Mouse (Mus musculus) retina, adult 2 months (tissue): ENCODE measurements around the gene Abl2.
A peak's percentile ranks its signal among the peaks of the same experiment; 100 is the strongest.
"Not testable (repeated sequence)": the region's sequence is repeated elsewhere in the genome, so short reads cannot be mapped to it uniquely, and the experiment has no call there.

Experiments
- DNase-seq: peaks from one replicate; pipeline ENCODE4 v3.0.0-alpha.2; 2012; ENCODE audit warnings: low read depth, low spot score

Abl2 gene

GRCm38 (mm10) chr1:156558024-156558930 is at the start of gene Abl2:
Abl2 (plus strand) TSS chr1:156558786.
- DNase-seq, result peak; percentile 78

DNA sequence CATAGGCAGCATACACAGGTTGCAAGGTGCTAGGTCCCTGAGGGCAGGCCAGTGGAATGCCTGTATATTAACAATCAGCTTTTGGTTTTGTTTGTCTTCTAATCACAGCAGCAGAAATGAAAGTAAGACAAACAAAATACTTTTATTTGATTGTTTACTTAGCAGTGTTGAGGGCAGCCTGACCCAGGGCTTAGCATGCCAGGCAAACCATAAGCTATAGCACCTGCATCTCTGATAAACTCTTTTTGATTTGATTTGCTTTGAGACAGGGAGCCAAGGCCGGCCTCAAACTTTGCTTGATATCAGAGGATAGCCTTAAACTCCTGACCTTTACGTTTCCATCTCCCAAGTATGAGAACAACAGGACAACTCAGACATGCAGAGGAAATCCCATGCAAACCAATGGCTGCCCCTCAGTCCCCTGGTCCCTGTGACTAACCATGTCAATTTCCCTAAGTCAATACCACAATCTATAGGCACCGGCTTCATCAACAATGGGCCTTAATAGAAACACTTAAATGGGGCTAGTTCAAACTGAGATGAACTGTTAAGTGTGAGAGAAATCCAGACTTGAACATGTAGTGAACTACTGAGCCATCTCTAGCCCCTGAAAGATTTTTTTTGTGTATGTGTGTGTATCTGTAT is 38.3 kb upstream of the Abl2 start:
- DNase-seq, result no peak

- no peak for DNase-seq
Observed at GRCm38 (mm10) chr1:156521796-156522517, 36.6 kb upstream of the Abl2 start.

GRCm38 (mm10) chr1:156523842-156524241 is 34.7 kb upstream of the Abl2 start, which contains the start of gene Gm10031:
Gm10031 (plus strand) TSS chr1:156524012.
- not testable (repeated sequence) for DNase-seq

GRCm38 (mm10) chr1:156532476-156533175 is 26.0 kb upstream of the Abl2 start:
- DNase-seq, result not testable (repeated sequence)

GRCm38 (mm10) chr1:156533483-156533882 is 25.1 kb upstream of the Abl2 start:
- DNase-seq, result no peak

- DNase-seq, result no peak
Observed at GRCm38 (mm10) chr1:156533911-156534310, 24.7 kb upstream of the Abl2 start.

DNA sequence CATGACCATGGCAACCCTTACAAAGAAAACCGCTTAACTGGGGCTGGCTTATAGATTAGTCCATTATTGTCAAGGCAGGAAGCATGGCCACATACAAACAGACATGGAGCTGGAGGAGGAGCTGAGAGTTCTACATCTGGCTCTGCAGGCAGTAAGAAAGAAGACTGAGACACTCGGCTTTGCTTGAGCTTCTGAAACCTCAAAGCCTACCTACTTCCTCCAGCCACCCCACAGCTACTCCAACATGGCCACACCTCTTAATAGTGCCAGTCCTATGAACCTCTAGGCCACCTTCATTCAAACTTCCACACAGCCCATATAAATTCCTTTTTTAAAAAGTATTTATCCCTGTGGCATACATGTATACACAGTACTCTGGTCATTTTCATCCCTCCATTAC is 21.6 kb upstream of the Abl2 start:
- DNase-seq, result no peak

GRCm38 (mm10) chr1:156537701-156538100 is 20.9 kb upstream of the Abl2 start:
- no peak for DNase-seq

GRCm38 (mm10) chr1:156538382-156538781 is 20.2 kb upstream of the Abl2 start:
- DNase-seq, result no peak

DNA sequence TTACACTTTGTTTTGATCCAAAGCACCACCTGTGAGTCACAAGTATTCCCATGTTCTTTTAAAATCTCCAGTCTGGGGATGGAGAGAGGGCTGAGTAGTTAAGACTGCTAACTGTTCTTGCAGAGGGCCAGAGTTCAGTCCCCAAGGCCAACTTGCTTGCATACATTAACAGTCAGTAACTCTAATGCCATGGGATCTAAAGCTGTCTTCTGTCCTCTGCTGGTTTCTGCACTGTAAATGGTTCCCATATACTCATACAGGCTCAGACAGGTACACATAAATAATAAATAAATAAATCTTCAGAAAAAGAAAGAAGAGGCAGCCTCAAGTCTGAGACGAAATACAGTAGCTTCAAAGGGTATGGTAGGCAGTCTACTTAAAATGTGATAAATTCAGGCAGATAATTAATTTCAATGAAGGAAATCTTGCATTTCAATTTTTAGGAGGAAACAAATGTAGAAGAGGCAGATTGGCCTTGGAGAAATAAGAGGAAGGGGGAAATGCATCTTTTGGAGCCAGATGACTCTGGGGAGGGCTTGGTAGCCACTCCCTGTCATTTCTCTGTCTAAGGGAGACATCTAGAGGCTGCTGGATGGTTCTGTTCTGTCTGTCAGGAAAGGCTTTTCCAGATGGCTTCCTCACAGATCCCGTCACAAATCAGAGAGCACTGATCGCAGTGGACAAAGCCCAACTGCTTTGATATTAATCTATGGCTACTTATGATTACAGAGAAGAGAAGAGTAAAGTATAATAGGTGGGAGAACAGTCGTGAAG is 18.6 kb upstream of the Abl2 start:
- DNase-seq, result no peak

DNA sequence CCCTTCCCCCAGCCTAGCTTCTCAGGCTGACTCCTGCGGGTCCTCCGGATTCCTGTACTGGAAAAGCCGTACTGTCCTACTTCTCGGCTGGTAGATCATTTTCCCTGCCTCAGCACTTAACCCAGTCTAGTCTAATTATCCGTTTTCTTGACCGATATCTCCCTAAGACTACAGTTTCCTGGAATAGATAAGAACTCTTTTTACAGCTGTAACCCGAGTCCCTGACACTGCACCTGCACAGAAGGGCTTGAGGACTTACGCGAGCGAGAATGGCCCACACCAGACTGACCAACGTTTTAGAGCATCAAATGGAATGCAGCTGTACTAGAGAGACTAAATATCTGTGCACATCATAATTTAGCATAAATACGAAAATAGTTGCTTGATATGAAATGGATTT is 14.6 kb upstream of the Abl2 start:
- DNase-seq, result no peak

GRCm38 (mm10) chr1:156558950-156559640 is 509 bp downstream of the Abl2 start:
- DNase-seq, result no peak

- DNase-seq, result no peak
Observed at GRCm38 (mm10) chr1:156559641-156560020, 1.0 kb downstream of the Abl2 start.

DNA sequence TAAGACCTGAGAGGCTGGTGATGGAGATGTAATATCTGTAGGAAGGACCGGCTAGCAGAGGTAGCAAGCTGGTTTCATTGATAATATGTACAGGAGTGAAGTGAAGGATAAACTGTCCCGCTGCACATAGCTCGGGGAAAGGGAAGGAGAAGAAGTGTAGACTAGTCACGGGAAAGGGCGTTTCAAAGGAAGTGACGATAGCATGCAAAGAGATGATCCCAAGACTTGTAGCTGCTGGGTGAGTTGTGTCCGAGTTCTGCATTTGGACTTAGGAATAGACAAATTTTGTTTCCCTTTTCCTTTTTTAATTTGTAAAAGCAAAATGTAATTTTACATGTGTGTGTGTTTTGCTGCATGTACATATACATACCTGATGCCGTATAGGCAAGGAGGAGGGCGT is 1.9 kb downstream of the Abl2 start:
- DNase-seq, result no peak

GRCm38 (mm10) chr1:156565328-156565727 is 6.7 kb downstream of the Abl2 start:
- DNase-seq, result no peak

DNA sequence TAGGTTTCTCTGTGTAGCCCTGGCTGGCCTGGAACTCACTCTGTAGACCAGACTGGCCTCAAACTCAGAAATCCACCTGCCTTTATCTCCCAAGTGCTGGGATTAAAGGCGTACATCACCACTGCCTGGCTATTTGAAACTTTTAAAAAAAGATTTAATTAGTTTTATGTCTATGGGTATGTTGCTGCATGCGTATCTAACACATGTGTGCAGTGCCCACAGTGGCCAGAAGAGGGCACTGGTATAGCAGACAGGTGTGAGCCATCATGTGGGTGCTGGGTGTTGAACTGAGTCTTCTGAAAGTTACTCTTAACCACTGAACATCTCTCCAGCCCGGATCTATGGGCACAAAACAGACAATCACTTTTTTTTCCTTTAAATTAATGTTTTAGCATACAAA is 7.5 kb downstream of the Abl2 start:
- DNase-seq, result no peak

DNA sequence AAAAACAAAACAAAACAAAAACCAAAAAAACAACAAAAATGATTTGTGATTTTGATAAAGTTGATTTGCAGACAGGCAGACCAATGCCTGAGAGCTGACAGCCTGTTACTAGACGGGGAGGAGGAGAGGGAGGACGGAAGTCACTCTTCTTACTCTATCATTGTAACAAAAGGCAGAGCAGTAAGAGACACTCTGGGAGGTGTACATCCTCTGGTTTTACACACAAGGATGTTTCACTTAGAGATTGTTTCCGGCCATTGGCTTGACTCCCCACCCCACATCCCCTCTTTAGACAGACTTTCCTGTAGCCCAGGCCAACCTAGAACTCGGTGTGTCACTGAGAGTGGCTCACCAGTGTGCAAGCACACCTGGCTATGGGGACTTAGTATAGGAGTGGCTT is 11.0 kb downstream of the Abl2 start:
- no peak for DNase-seq

- no peak for DNase-seq
Observed at GRCm38 (mm10) chr1:156572952-156573351, 14.4 kb downstream of the Abl2 start.

DNA sequence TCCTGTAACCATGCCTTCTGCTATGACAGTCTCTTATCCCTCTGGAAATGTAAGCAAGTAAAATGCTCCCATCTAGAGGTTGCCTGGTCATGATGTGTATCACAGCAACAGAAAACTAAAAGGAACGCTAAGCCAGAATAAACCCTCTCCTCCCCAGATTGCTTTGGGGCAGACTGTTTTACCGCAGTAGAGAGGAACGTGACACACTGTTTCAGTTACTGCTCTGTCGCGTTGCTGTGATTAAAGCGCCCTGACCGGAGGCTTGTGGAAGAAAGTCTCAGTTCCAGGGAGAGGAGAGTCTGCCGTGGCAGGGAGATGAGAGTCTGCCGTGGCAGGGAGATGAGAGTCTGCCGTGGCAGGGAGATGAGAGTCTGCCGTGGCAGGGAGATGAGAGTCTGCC is 22.6 kb downstream of the Abl2 start:
- DNase-seq, result no peak
